Mouse (Mus musculus): ENCODE results near the gene Skint10. TPM values are rescaled to one million over a fixed set of nuclear protein-coding genes. Genes with fewer than 3 reads are reported as not detected.

Gene Skint10
- not detected in 4 replicates for total RNA-seq (2023)

DNA sequence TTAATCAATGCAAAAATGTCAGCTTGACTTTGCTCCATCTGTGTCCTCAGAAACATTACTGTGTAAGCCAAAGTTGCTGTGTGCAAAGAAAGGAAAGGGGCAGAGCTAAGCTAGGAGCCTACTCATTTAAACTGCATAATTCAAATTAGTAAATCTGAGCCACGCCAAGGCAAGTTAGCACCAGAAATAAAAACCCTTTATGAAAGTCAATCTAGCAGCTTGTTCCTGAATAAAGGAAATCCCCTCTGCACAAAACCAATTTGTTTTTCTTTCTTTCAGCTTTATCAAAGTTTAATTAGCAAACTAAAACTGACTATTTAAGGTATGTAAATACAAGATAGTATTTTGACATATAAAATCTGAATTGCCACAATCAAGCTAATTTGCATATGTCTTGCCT lies at the start of gene Skint10:
Skint10 (minus strand) TSS at position 101 of the 400 bp plus-strand sequence.

Other genes with a start within 250 kb of the Skint10 start
- gene Skint2, start 217.7 kb downstream of the Skint10 start, total RNA-seq (2023): not detected in 4 replicates